Mouse (Mus musculus) adrenal gland (tissue): ENCODE measurements at regions not wholly inside any gene's neighbourhood (a gene's known extent, or its start where the extent isn't known, plus 50 kb on each side); places are given as distances from the start of the nearest gene placed in this dataset.
"Not testable (repeated sequence)": the region's sequence is repeated elsewhere in the genome, so short reads cannot be mapped to it uniquely, and the experiment has no call there.

ENCODE experiments used
- intact Hi-C: fragments of 180-260 bp; cut with DNase I; formaldehyde crosslinking; loops from one replicate; pipeline ENCODE4 v1.15.1; 2025

GRCm38 (mm10) chr17:9066633-9067032 is 78.5 kb downstream of the 1700010I14Rik start:
- intact Hi-C loops: not testable (repeated sequence)

GRCm38 (mm10) chr17:9068859-9069602 is 80.9 kb downstream of the 1700010I14Rik start:
- intact Hi-C loops: no loop called here

- intact Hi-C loops: no loop called here
Measured at GRCm38 (mm10) chr17:9083629-9084028, 95.5 kb downstream of the 1700010I14Rik start.

- intact Hi-C loops: no loop called here
Measured at GRCm38 (mm10) chr17:9127866-9128265, 139.7 kb downstream of the 1700010I14Rik start.

- intact Hi-C loops: no loop called here
Measured at GRCm38 (mm10) chr17:9145605-9146223, 157.6 kb downstream of the 1700010I14Rik start.

GRCm38 (mm10) chr17:9150654-9151053 is 162.5 kb downstream of the 1700010I14Rik start:
- intact Hi-C loops: no loop called here

GRCm38 (mm10) chr17:9162148-9162547 is 174.0 kb downstream of the 1700010I14Rik start:
- intact Hi-C loops: no loop called here

GRCm38 (mm10) chr17:9162676-9163075 is 174.5 kb downstream of the 1700010I14Rik start:
- intact Hi-C loops: no loop called here

GRCm38 (mm10) chr17:9163285-9163684 is 175.2 kb downstream of the 1700010I14Rik start:
- intact Hi-C loops: no loop called here

- intact Hi-C loops: no loop called here
Measured at GRCm38 (mm10) chr17:9164501-9164900, 176.4 kb downstream of the 1700010I14Rik start.

- intact Hi-C loops: loop anchor here (5.0 kb wide), 1 partner anchor 585 kb away; no protein-coding TSS in a partner anchor
Measured at GRCm38 (mm10) chr17:9167161-9167560, 179.0 kb downstream of the 1700010I14Rik start.

- intact Hi-C loops: loop anchor here (5.0 kb wide), 1 partner anchor 585 kb away; no protein-coding TSS in a partner anchor
Measured at GRCm38 (mm10) chr17:9167571-9168201, 179.6 kb downstream of the 1700010I14Rik start.

- intact Hi-C loops: loop anchor here (5.0 kb wide), 1 partner anchor 584 kb away; no protein-coding TSS in a partner anchor
Measured at GRCm38 (mm10) chr17:9168411-9168810, 180.3 kb downstream of the 1700010I14Rik start.

- intact Hi-C loops: loop anchor here (5.0 kb wide), 1 partner anchor 583 kb away; no protein-coding TSS in a partner anchor
Measured at GRCm38 (mm10) chr17:9169371-9169770, 181.2 kb downstream of the 1700010I14Rik start.

- intact Hi-C loops: no loop called here
Measured at GRCm38 (mm10) chr17:9197160-9197559, 209.0 kb downstream of the 1700010I14Rik start.

- intact Hi-C loops: no loop called here
Measured at GRCm38 (mm10) chr17:9200386-9200785, 212.3 kb downstream of the 1700010I14Rik start.

GRCm38 (mm10) chr17:9202496-9202895 is 214.4 kb downstream of the 1700010I14Rik start:
- intact Hi-C loops: no loop called here

GRCm38 (mm10) chr17:9210626-9211025 is 211.2 kb upstream of the Gm17728 start:
- intact Hi-C loops: no loop called here

- intact Hi-C loops: no loop called here
Measured at GRCm38 (mm10) chr17:9223097-9223496, 198.8 kb upstream of the Gm17728 start.

- intact Hi-C loops: no loop called here
Measured at GRCm38 (mm10) chr17:9227872-9228575, 193.8 kb upstream of the Gm17728 start.

GRCm38 (mm10) chr17:9235141-9235571 is 186.7 kb upstream of the Gm17728 start:
- intact Hi-C loops: no loop called here
